In the genomic region with DNA sequence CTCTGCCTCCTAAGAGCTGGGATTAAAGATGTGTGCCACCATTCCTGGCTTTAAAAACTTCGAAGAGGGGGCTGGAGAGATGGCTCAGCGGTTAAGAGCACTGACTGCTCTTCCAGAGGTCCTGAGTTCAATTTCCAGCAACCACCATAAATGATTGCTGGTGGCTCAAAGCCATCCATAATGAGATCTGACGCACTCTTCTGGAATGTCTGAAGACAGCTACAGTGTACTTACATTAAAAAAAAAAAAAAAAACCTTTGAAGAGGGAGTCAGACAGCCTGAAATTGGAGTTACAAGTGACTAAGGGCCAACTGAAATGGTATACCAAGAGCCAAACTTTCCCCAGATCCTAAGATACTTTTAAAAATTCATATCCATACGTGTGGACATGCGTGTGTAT, we compare ENCODE assay signal across 28 mouse cellular contexts.
"Had no signal": no experiment of that assay in that cellular context is flagged by ENCODE, and none has a peak within 500 bp of the region (broad histone marks: within the 10 kb centered on the region; RNA-seq: fewer than 3 reads in every experiment).

No protein-coding gene starts in this region.

- ATAC-seq: forebrain, embryonic 13.5 days; forebrain, embryonic 14.5 days; forebrain, embryonic 15.5 days; forebrain, embryonic 16.5 days; forebrain, postnatal 0 days had no signal

- H3K4me3 ChIP-seq: embryonic facial prominence, embryonic 10.5 days; embryonic facial prominence, embryonic 12.5 days; embryonic facial prominence, embryonic 13.5 days; embryonic facial prominence, embryonic 15.5 days; erythroblast, embryonic 14.5 days; forebrain, embryonic 10.5 days; forebrain, embryonic 12.5 days; forebrain, embryonic 13.5 days; forebrain, embryonic 15.5 days; gastrocnemius, adult 2 months; heart, adult 2 months; heart, embryonic 10.5 days had no signal

- DNase-seq: cerebellum, adult 9-10 months; cerebellum, adult 9-11 months; cerebellum, postnatal 10 days; cerebellum, postnatal 14 days; cerebellum, postnatal 25 days; cerebellum, postnatal 36 days; embryo, embryonic 11 days; forebrain, postnatal 0 days; gastrocnemius, adult 2 months; gastrocnemius, postnatal 10 days; gastrocnemius, postnatal 14 days; gastrocnemius, postnatal 25 days; gastrocnemius, postnatal 36 days; heart, adult 11 months; heart, adult 18-20 months; heart, adult 2 months had no signal

- H3K27ac ChIP-seq: embryonic facial prominence, embryonic 10.5 days; embryonic facial prominence, embryonic 12.5 days; embryonic facial prominence, embryonic 13.5 days; embryonic facial prominence, embryonic 15.5 days; forebrain, embryonic 10.5 days; forebrain, embryonic 12.5 days; forebrain, embryonic 13.5 days; forebrain, embryonic 15.5 days; gastrocnemius, adult 2 months; heart, adult 2 months; heart, embryonic 10.5 days had no signal
